Mouse (Mus musculus): ENCODE measurements around the gene Srsf2.

DNA sequence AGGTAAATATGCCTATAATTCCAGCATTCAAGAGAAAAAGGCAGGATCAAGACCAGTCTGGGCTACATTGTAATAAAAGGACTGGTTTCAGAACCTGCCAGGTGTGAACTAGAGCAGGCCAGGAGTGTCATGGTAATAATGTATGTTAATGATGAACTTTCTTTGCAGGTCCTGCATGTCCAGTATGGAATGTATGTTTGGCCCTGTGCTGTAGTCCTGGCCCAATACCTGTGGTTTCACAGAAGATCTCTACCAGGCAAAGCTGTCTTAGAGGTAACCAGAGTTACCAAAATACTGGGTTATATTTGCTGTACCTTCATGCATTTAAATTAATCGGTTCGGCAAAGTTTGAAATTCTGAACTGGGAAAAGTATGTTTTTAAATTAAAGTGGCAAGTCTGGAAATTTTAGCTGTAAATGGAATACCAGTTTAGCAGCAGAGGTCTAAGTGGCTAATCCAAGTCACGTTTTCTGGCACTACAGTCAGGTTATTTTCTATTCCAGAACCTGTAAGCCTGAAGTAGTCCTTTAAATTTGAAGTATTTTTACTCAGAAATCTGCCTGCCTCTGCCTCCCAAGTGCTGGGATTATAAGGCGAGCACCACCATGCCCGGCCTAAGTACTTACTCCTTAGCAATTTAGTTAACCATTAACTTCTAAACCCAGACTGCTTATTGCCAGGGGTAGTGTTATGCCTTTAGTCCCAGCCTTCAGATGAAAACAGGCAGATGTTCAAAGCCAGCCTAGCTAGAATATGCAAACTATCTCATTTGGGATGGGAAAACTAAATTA lies 4.6 kb downstream of the Srsf2 start:
- TF ChIP-seq TAL1 (IDR thresholded peaks at IDR 0.05; ENCODE audit: low read length) (no peak), GATA1 (IDR thresholded peaks at IDR 0.05; ENCODE audit: low read length) (no peak)

Data from erythroblast, embryonic 14.5 days (primary cell).